Mouse (Mus musculus) embryo, embryonic 10 days (tissue): ENCODE measurements around the gene Lcn4.

Experiments used
- DNase-seq: peaks from one replicate; pipeline ENCODE4 v3.0.0-alpha.2; 2015; ENCODE audit warnings: low spot score

Lcn4 gene

GRCm38 (mm10) chr2:26634629-26635488 lies 36.2 kb downstream of the Lcn4 start:
- peak; percentile 43 for DNase-seq

GRCm38 (mm10) chr2:26633953-26634530 lies 37.0 kb downstream of the Lcn4 start:
- DNase-seq: peak; percentile 15

GRCm38 (mm10) chr2:26632541-26633395 lies 38.3 kb downstream of the Lcn4 start:
- no peak for DNase-seq

GRCm38 (mm10) chr2:26628792-26629437 lies 42.2 kb downstream of the Lcn4 start:
- DNase-seq: peak; percentile 56

GRCm38 (mm10) chr2:26627921-26628739 lies 43.0 kb downstream of the Lcn4 start, which contains the start of gene Fam69b:
Gene Fam69b, plus strand, starts transcription at chr2:26628457.
- DNase-seq: peak; percentile 95

- no peak for DNase-seq
Measured at GRCm38 (mm10) chr2:26626081-26626480, 45.0 kb downstream of the Lcn4 start.

GRCm38 (mm10) chr2:26625419-26625818 lies 45.7 kb downstream of the Lcn4 start:
- DNase-seq: no peak

GRCm38 (mm10) chr2:26622984-26623383 lies 48.1 kb downstream of the Lcn4 start:
- DNase-seq: no peak

- no peak for DNase-seq
Measured at GRCm38 (mm10) chr2:26621246-26621645, 49.8 kb downstream of the Lcn4 start.

- DNase-seq: no peak
Measured at GRCm38 (mm10) chr2:26617928-26618327, 53.2 kb downstream of the Lcn4 start.
